In the genomic region with DNA sequence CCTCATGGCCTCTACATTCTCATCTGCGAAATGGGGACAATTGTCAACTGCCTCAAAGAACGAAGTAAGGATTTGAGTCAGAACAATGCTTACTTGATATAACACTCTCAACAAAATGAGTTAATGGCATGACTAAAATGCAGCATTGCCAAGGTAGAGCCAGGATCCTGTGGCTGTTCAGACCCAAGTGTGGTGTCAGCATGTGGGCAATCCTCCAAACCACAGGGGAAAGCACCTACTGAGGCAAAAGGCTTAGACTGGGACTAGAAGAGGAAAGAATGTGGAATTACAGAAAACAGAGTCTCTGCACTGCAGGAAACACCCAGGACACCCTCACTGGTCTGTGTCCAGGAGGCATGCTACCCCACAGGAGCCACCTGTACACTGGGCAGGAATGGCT, we compare ENCODE assay signal across 15 mouse cellular contexts.
"Had no signal": no experiment of that assay in that cellular context is flagged by ENCODE, and none has a peak within 500 bp of the region (broad histone marks: within the 10 kb centered on the region; RNA-seq: fewer than 3 reads in every experiment).

No protein-coding gene starts in this region.

- DNase-seq: lung, adult 2 months; lung, postnatal 14 days; lung, postnatal 36 days; right cerebral cortex, postnatal 14 days; right cerebral cortex, postnatal 4 days; spleen, adult 18-20 months; thymus, adult 2 months; thymus, postnatal 25 days; thymus, postnatal 4 days had no signal

- ATAC-seq: lung, postnatal 0 days; midbrain, embryonic 13.5 days; midbrain, embryonic 15.5 days had no signal

- H3K27me3 ChIP-seq: lung, embryonic 15.5 days; megakaryocyte, embryonic 14.5 days; midbrain, embryonic 13.5 days; midbrain, embryonic 15.5 days; neural tube, embryonic 12.5 days had no signal
